Mouse (Mus musculus) bone marrow macrophage, adult 2 months (primary cell): ENCODE data around the gene Elmsan1.

Experiments used
- CTCF ChIP-seq: IDR thresholded peaks from 2 replicates; pipeline ENCODE4 v1.5.1; 2012; ENCODE audit warnings: low read depth, mild to moderate bottlenecking, low read length, moderate library complexity
- POLR2A ChIP-seq: IDR thresholded peaks from 2 replicates; pipeline ENCODE4 v1.6.1; 2012; ENCODE audit warnings: mild to moderate bottlenecking, low read depth, low read length, borderline replicate concordance

- TF ChIP-seq CTCF (no peak), POLR2A (no peak)
Measured at GRCm38 (mm10) chr12:84260363-84260762, 41.7 kb upstream of the Elmsan1 start.
